Mouse (Mus musculus): ENCODE measurements around the gene Zbtb11.
"Not testable (repeated sequence)": the region's sequence is repeated elsewhere in the genome, so short reads cannot be mapped to it uniquely, and the experiment has no call there.

The Zbtb11 gene

GRCm38 (mm10) chr16:56036501-56036900, 62.8 kb downstream of the Zbtb11 start:
- no peak for ATAC-seq (ENCODE audit: insufficient number of reproducible peaks, low FRiP score, low TSS enrichment)

- peak; percentile 100 for ATAC-seq (ENCODE audit: insufficient number of reproducible peaks, low FRiP score, low TSS enrichment)
Observed at GRCm38 (mm10) chr16:56037138-56038010, 63.7 kb downstream of the Zbtb11 start, which contains the start of gene Trmt10c. Trmt10c (minus strand) TSS chr16:56037819.

DNA sequence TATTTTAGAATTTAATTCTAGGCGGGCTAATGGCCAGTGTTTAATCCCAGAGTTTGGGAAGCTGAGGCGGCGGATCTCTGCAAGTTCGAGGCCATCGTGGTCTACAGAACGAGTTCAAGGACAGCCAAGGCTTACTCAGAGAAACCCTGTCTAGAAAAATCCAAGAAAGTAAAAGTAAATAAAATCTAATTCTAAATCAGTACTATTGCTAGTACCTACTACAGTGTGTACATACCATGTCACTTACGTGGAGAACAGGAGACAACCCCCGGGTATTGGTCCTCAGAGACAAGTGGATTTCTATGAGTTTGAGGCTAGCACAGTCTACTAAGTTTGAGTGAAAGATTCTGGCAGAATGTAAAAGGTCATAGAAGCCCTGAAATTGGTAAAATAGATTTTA, 64.4 kb downstream of the Zbtb11 start:
- ATAC-seq (ENCODE audit: insufficient number of reproducible peaks, low FRiP score, low TSS enrichment) = peak; percentile 18; the same call in 1 of the 2 replicates

DNA sequence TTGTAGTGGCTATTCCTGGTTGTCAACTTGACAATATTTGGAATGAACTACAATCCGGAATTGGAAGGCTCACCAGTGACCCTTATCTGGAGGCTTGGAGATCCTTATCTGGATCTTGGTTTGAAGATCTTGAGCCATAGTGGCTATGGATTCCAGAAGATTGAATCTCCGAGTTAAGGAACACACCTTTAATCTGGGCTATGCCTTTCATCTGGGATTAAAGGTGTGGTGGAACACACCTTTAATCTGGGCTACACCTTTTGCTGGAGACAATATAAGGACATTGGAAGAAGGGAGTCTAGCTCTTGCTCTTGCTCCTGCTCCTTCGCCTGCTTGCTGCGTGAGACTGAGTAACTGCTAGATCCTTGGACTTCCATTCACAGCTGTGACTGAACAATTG, 74.4 kb downstream of the Zbtb11 start, which contains the start of gene Senp7:
Gene Senp7, plus strand, starts transcription at position 301 of the 400 bp plus-strand sequence.
- not testable (repeated sequence) for ATAC-seq (ENCODE audit: insufficient number of reproducible peaks, low FRiP score, low TSS enrichment)

- ATAC-seq (ENCODE audit: insufficient number of reproducible peaks, low FRiP score, low TSS enrichment) = no peak
Observed at GRCm38 (mm10) chr16:56055911-56056310, 82.2 kb downstream of the Zbtb11 start.

DNA sequence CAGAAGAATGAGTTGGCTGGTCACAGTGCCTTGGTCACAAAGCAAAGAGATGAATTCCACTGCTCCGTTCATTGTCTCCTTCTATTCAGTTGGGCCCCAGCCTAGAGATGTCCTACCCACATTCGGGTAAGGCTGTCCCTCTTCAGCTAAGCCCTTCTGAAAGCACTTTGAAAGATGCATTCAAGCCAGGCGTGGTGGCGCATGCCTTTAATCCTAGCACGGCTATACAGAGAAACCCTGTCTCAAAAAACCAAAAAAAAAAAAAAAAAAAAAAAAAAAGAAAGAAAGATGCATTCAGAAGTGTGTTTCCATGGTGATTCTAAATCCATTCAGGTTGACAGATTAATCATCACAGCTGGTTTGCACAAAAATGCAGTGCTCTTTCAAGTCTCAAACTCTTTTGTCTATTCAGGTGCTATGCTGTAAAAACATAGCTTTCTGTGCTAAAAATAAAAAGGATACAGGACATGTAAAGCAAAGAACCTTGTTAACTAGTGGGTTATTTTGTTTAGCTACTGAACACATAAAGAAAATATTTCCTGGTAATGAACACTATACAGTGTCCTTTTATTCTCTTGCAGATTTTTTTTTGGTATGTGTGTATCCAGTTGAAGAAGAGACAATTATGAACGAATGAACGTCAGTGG, 83.4 kb downstream of the Zbtb11 start:
- no peak for ATAC-seq (ENCODE audit: insufficient number of reproducible peaks, low FRiP score, low TSS enrichment)

- ATAC-seq (ENCODE audit: insufficient number of reproducible peaks, low FRiP score, low TSS enrichment) = no peak
Observed at GRCm38 (mm10) chr16:56058151-56058550, 84.5 kb downstream of the Zbtb11 start.

All from cerebellum, adult (tissue).